Mouse (Mus musculus) CH12.LX (cell line): ENCODE data around the gene Zfp768. TPM values are rescaled to one million over a fixed set of nuclear protein-coding genes. Genes with fewer than 3 reads are reported as not detected.
"Not testable (repeated sequence)": the region's sequence is repeated elsewhere in the genome, so short reads cannot be mapped to it uniquely, and the experiment has no call there.

Experiments
- DNase-seq: peaks from one replicate; pipeline ENCODE4 v3.0.0-alpha.2; 2013; ENCODE audit errors: extremely low read depth
- H3K27ac ChIP-seq: 2 replicates; pipeline ENCODE4 v1.5.1; 2012; ENCODE audit warnings: low read depth, mild to moderate bottlenecking, control low read depth, moderate library complexity; ENCODE audit not compliant: insufficient read depth
- H3K27me3 ChIP-seq: replicated peaks from 2 replicates; pipeline ENCODE3; 2012; ENCODE audit warnings: inconsistent platforms
- H3K36me3 ChIP-seq, 2 experiments: replicated peaks in 1 of 2; 2 replicates each; pipeline versions ENCODE3 to v1.6.1; 2012; ENCODE audit warnings: inconsistent platforms in 1 of 2, low read length in 1 of 2, mild to moderate bottlenecking in 1 of 2, mixed read lengths in 1 of 2, moderate library complexity in 1 of 2; ENCODE audit not compliant: control insufficient read depth in 1 of 2, insufficient read depth in 1 of 2
- H3K4me1 ChIP-seq, 2 experiments: 2 replicates each; pipeline ENCODE4 v1.6.1; 2012; ENCODE audit warnings: inconsistent platforms in 1 of 2, moderate library complexity in 1 of 2; ENCODE audit not compliant: insufficient read depth in 2 of 2, control insufficient read depth in 1 of 2
- H3K4me2 ChIP-seq: 2 replicates; pipeline ENCODE4 v1.6.1; 2012; ENCODE audit warnings: low read depth, mild to moderate bottlenecking, control low read depth; ENCODE audit not compliant: poor library complexity, insufficient read depth, severe bottlenecking
- H3K4me3 ChIP-seq, 3 experiments: fragments of 150-350 bp in 1 of 3; sonication (generic) in 1 of 3; replicated peaks in 1 of 3; 2 replicates each; pipeline versions ENCODE3 to v1.5.1; 2011 to 2012; ENCODE audit warnings: low read depth in 2 of 3, low read length in 2 of 3, mild to moderate bottlenecking in 2 of 3, moderate library complexity in 2 of 3, control low read depth in 1 of 3, improper control_type of control experiment in 1 of 3, inconsistent platforms in 1 of 3, mixed read lengths in 1 of 3; ENCODE audit not compliant: poor library complexity in 1 of 3
- H3K79me2 ChIP-seq: replicated peaks from 2 replicates; pipeline ENCODE4 v1.6.1; 2012; ENCODE audit warnings: mild to moderate bottlenecking, moderate library complexity; ENCODE audit not compliant: control insufficient read depth, poor library complexity, insufficient read depth, severe bottlenecking; ENCODE audit errors: extremely low read depth
- H3K9ac ChIP-seq: 2 replicates; pipeline ENCODE4 v1.6.1; 2012; ENCODE audit warnings: low read depth, mild to moderate bottlenecking, control low read depth, moderate library complexity; ENCODE audit not compliant: insufficient read depth
- H3K9me3 ChIP-seq: replicated peaks from 2 replicates; pipeline ENCODE3; 2012; ENCODE audit warnings: low read length, inconsistent platforms, mixed read lengths
- BHLHE40 ChIP-seq: IDR thresholded peaks from 2 replicates; pipeline ENCODE4 v1.6.1; 2011; ENCODE audit warnings: mild to moderate bottlenecking, low read depth, low read length, improper control_type of control experiment
- CHD2 ChIP-seq: IDR thresholded peaks from 2 replicates; pipeline ENCODE4 v1.6.1; 2011; ENCODE audit warnings: low read length, improper control_type of control experiment
- CTCF ChIP-seq, 2 experiments: IDR thresholded peaks in 1 of 2; conservative IDR thresholded peaks in 1 of 2; 2 replicates each; pipeline ENCODE4 v1.5.1; 2011 to 2012; ENCODE audit warnings: low read depth in 2 of 2, low read length in 2 of 2, improper control_type of control experiment in 1 of 2, inconsistent platforms in 1 of 2, mild to moderate bottlenecking in 1 of 2, moderate library complexity in 1 of 2
- EP300 ChIP-seq: IDR thresholded peaks from 2 replicates; pipeline ENCODE4 v1.6.1; 2011; ENCODE audit warnings: low read length, improper control_type of control experiment
- JUN ChIP-seq: IDR thresholded peaks from 2 replicates; pipeline ENCODE4 v1.6.1; 2011; ENCODE audit warnings: low read depth, mild to moderate bottlenecking, low read length, improper control_type of control experiment, moderate library complexity; ENCODE audit not compliant: insufficient read depth
- JUND ChIP-seq: conservative IDR thresholded peaks from 2 replicates; pipeline ENCODE4 v1.6.1; 2011; ENCODE audit warnings: low read depth, low read length, improper control_type of control experiment
- KAT2A ChIP-seq: IDR thresholded peaks from 2 replicates; pipeline ENCODE4 v1.6.1; 2012; ENCODE audit warnings: low read length, improper control_type of control experiment, inconsistent platforms; ENCODE audit not compliant: insufficient replicate concordance
- MAX ChIP-seq: IDR thresholded peaks from 2 replicates; pipeline ENCODE4 v1.6.1; 2011; ENCODE audit warnings: low read length, improper control_type of control experiment
- MAZ ChIP-seq: IDR thresholded peaks from 2 replicates; pipeline ENCODE4 v1.6.1; 2012; ENCODE audit warnings: low read depth, mild to moderate bottlenecking, inconsistent platforms, low read length, improper control_type of control experiment, moderate library complexity
- MYC ChIP-seq: IDR thresholded peaks from 2 replicates; pipeline ENCODE4 v1.6.1; 2011; ENCODE audit warnings: low read depth, mild to moderate bottlenecking, improper control_type of control experiment, low read length
- POLR2A ChIP-seq: IDR thresholded peaks from 2 replicates; pipeline ENCODE4 v1.6.1; 2011; ENCODE audit warnings: low read depth, mild to moderate bottlenecking, improper control_type of control experiment, low read length
- POLR2AphosphoS2 ChIP-seq: IDR thresholded peaks from 2 replicates; pipeline ENCODE4 v1.6.1; 2011; ENCODE audit warnings: low read depth, low read length, improper control_type of control experiment
- RAD21 ChIP-seq: IDR thresholded peaks from 2 replicates; pipeline ENCODE4 v1.6.1; 2011; ENCODE audit warnings: low read depth, mild to moderate bottlenecking, low read length, improper control_type of control experiment, moderate library complexity
- RCOR1 ChIP-seq: conservative IDR thresholded peaks from 2 replicates; pipeline ENCODE4 v1.6.1; 2012; ENCODE audit warnings: low read depth, mild to moderate bottlenecking, inconsistent platforms, low read length, improper control_type of control experiment
- SIN3A ChIP-seq: IDR thresholded peaks from 2 replicates; pipeline ENCODE4 v1.6.1; 2012; ENCODE audit warnings: low read length, improper control_type of control experiment, inconsistent platforms
- TBP ChIP-seq: conservative IDR thresholded peaks from 2 replicates; pipeline ENCODE4 v1.6.1; 2011; ENCODE audit warnings: low read depth, low read length, improper control_type of control experiment
- USF1 ChIP-seq: IDR thresholded peaks from 2 replicates; pipeline ENCODE4 v1.6.1; 2014; ENCODE audit warnings: low read depth, mild to moderate bottlenecking, inconsistent platforms, low read length, improper control_type of control experiment
- USF2 ChIP-seq: conservative IDR thresholded peaks from 2 replicates; pipeline ENCODE4 v1.6.1; 2011; ENCODE audit warnings: low read depth, low read length, improper control_type of control experiment
- ZKSCAN1 ChIP-seq: IDR thresholded peaks from 2 replicates; pipeline ENCODE4 v1.6.1; 2012; ENCODE audit warnings: low read depth, inconsistent platforms, low read length, improper control_type of control experiment, borderline replicate concordance
- ZMIZ1 ChIP-seq: IDR thresholded peaks from 2 replicates; pipeline ENCODE4 v1.6.1; 2012; ENCODE audit warnings: low read depth, mild to moderate bottlenecking, inconsistent platforms, low read length, improper control_type of control experiment
- dilution Hi-C: fragments of 300-500 bp; cut with MboI; formaldehyde crosslinking; loops from 2 replicates; pipeline ENCODE4 v1.14.3; 2020; ENCODE audit warnings: low sequenced_read_pairs; ENCODE audit not compliant: extremely low pct_unique_long_range_greater_than_20kb, extremely low pct_ligation_motif_present
- in situ Hi-C: fragments of 300-500 bp; cut with MboI; formaldehyde crosslinking; loops from 3 replicates; pipeline ENCODE4 v1.14.3; 2019; ENCODE audit warnings: low sequenced_read_pairs, low pct_ligation_motif_present, low pct_unique_long_range_greater_than_20kb, mixed read lengths
- polyA plus RNA-seq: library from polyadenylated mRNA; unstranded; fragments of >175 nt; gene quantifications from 2 replicates; pipeline ENCODE4 v1.2.1, GENCODE M21; 2012; ENCODE audit warnings: low read depth; ENCODE audit not compliant: insufficient read length
- total RNA-seq, 2 experiments: library from RNA; depleted of rRNA; stranded (reverse); fragments of 300-350 nt in 1 of 2; fragments of >200 nt in 1 of 2; gene quantifications; 2 replicates each; pipeline ENCODE4 v1.2.3; 2012 to 2014

The Zfp768 gene
- total and polyA plus RNA-seq, 3 experiments: 5.0 to 9.9 (median 6.4) TPM

DNA sequence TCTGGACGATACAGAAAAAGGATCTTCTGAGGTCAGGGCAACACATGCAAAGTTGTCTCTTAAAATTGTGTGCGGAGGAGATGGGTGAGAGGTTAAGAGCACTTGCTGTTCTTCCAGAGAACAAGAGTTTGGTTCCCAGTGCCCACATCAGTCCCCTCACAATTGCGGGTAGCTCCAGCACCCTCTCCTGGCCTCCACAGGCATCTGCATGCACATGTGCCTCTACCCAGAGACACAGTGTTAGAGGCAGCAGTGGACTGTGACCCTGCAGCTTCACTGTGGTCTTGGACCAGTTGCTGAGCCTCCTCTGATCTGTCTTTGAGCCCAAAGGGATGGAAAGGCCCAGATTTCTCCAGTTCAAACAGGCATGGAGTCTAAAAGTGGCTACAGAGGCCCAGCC lies 26.5 kb upstream of the Zfp768 start:
- H3K36me3 ChIP-seq, H3K27ac ChIP-seq, dilution Hi-C loops, H3K4me1 ChIP-seq, H3K4me3 ChIP-seq, H3K9ac ChIP-seq, H3K79me2 ChIP-seq, H3K9me3 ChIP-seq, H3K4me2 ChIP-seq, DNase-seq: not testable (repeated sequence)
- in situ Hi-C loops: loop anchor here (25.0 kb wide), 1 partner anchor 390 kb away; the partner anchor contains the start of gene Orai3
- TF ChIP-seq RAD21 (peak; percentile 2), CTCF (conservative IDR thresholded peaks at IDR 0.05 in 1 of 2, IDR thresholded peaks at IDR 0.05 in 1 of 2; ENCODE audit: low read depth in 2 of 2, low read length in 2 of 2) (peak in 1 of 2 experiments; percentile 30; a peak in 1 of 4 replicates)
- TF ChIP-seq, all 38 proteins: peak for 2; not testable (repeated sequence) for 36
- H3K27me3 ChIP-seq: not testable (repeated sequence)

DNA sequence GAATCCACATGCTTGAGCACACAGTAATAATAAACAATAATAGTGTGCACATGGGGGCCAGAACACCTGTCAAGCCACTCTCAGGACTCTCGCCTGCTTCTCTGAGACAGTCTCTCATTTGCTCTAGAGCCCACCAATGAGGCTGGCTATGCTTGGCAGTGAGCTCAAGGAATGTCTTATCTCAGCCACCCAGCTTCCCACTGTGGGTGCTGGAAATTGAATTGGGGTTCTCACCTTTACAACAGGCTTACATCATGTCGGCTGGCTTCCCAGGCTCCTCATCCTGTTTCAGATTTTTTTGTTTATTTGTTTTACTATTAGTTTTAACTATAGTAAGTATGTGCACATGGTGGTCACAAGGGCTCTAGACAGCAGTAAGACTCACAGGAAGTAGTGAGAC lies 25.8 kb upstream of the Zfp768 start:
- no peaks in the 10 kb centered on the region for H3K27me3 ChIP-seq
- H3K9me3 ChIP-seq: no peaks in the 10 kb centered on the region
- in situ Hi-C loops: loop anchor here (25.0 kb wide), 1 partner anchor 391 kb away; the partner anchor contains the start of gene Orai3
- peaks cover 3 to 7% of the 10 kb centered on the region in 2 experiments; a peak in 1 of 4 replicates for H3K4me1 ChIP-seq
- H3K4me3 ChIP-seq: no peak overlapping the region
- no peaks in the 10 kb centered on the region for H3K79me2 ChIP-seq
- dilution Hi-C loops: no loop called here
- no peak overlapping the region for H3K27ac ChIP-seq
- H3K9ac ChIP-seq: no peak overlapping the region
- no peak for DNase-seq
- TF ChIP-seq JUND: no peak
- no peak for TF ChIP-seq CTCF (conservative IDR thresholded peaks at IDR 0.05 in 1 of 2, IDR thresholded peaks at IDR 0.05 in 1 of 2; ENCODE audit: low read depth in 2 of 2, low read length in 2 of 2)
- TF ChIP-seq CHD2: no peak
- no peak for TF ChIP-seq POLR2AphosphoS2
- TF ChIP-seq JUN: no peak
- no peak for TF ChIP-seq RCOR1
- no peak for TF ChIP-seq MAX
- TF ChIP-seq POLR2A: no peak
- TF ChIP-seq EP300: no peak
- TF ChIP-seq TBP: no peak
- no peak for TF ChIP-seq ZKSCAN1
- no peak for TF ChIP-seq MAZ
- no peak for TF ChIP-seq SIN3A
- no peak for TF ChIP-seq BHLHE40
- peaks cover 10% of the 10 kb centered on the region in 2 experiments for H3K36me3 ChIP-seq
- no peak overlapping the region for H3K4me2 ChIP-seq

DNA sequence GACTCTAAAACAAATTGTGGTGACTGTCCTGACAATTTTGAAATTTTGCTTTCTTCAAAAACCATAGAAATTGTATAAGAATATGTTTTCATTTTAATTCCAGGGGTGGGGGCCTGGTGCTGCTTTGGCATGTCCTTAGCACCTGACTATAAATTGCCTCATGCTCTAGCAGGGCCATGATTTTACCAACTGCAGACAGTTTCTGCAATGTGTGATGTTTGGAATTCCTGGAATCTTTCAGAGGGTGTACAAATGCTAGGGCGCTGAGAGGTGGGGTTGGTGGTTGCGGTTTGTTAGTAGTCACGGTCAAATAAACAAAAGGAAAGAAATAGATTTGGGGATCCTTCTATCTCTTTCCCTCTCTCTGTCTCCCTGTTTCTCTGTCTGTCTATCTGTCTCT lies 20.9 kb upstream of the Zfp768 start:
- TF ChIP-seq USF1: no peak
- TF ChIP-seq USF2: no peak
- TF ChIP-seq KAT2A: no peak
- TF ChIP-seq MYC: no peak
- TF ChIP-seq POLR2A: no peak
- no peak for TF ChIP-seq ZMIZ1
- TF ChIP-seq, all 38 proteins: peak for 0
- Histone ChIP-seq H3K4me3 (no peak overlapping the region), H3K27ac (no peak overlapping the region), H3K27me3 (peaks cover 4% of the 10 kb centered on the region), H3K4me1 (no peaks in the 10 kb centered on the region; a peak in 1 of 4 replicates), H3K9ac (no peak overlapping the region), H3K9me3 (no peaks in the 10 kb centered on the region), H3K4me2 (no peak overlapping the region), H3K79me2 (no peaks in the 10 kb centered on the region), H3K36me3 (no peaks in the 10 kb centered on the region)
- in situ Hi-C loops: loop anchor here (25.0 kb wide), 1 partner anchor 396 kb away; the partner anchor contains the start of gene Orai3
- dilution Hi-C loops: no loop called here
- no peak for DNase-seq
